Mouse (Mus musculus) fibroblast of lung, adult 2 months (primary cell): ENCODE results near the gene Nat8l.

ENCODE experiments used
- DNase-seq: peaks from one replicate; pipeline ENCODE4 v3.0.0-alpha.2; 2011; ENCODE audit warnings: low read depth

Nat8l gene

DNA sequence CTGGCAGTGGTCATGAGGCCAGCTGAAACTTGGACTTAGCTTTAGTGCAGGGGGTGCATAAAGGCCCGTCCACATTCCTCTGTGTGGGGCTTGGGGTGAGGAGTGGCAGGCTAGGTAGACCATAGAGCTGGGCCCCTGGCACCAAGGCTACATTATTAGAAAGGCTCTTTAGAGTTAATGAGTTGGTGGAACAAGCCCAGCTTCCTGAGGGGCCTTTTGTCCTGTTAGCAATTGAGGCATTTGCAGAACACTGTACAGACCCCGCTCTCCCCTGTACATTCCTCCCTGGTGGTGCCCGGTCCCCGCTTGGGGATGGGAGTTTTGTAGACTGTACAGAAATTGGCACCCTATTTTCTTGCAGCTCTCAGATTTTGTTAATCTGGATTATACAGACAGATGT is 6.9 kb downstream of the Nat8l start:
- DNase-seq: no peak

DNA sequence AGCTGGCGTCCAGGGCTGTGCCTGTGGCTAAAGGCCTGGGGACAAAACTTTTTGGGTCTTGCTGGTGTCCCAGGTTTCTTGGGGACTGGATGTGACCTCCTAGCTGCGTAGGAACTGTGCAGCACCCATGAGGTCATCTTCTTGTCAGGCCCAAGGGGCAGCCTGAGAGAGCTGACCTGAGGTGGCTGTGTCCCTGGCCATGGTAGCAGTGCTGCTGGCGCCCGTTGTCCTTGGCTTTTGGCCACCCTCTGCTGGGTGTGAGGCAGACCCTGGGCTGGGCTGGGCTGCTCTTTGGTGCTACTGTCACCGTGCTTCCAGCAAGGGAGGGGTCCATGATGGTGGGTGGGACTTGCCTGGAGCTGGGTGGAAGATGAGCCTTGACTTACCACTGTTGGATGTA is 8.8 kb downstream of the Nat8l start:
- DNase-seq: no peak

DNA sequence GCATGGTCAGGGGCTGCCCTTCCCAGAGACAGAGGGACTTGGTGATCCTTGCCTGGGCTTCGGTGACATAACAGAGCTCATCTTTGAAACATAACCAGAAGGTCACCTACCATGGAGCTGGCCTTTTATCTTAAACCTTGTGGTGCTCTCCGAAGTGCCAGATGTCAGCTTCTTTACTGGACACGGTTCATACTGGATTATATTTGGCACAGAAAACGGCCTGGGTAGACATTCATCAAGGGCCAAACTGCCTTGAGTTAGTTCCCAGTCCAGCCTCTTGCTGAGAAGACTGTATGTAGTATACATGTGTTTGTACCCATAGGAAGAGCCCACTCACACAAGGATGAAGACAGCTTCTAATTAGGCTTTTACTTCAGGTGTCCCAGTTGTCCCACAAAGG is 11.0 kb downstream of the Nat8l start:
- no peak for DNase-seq

DNA sequence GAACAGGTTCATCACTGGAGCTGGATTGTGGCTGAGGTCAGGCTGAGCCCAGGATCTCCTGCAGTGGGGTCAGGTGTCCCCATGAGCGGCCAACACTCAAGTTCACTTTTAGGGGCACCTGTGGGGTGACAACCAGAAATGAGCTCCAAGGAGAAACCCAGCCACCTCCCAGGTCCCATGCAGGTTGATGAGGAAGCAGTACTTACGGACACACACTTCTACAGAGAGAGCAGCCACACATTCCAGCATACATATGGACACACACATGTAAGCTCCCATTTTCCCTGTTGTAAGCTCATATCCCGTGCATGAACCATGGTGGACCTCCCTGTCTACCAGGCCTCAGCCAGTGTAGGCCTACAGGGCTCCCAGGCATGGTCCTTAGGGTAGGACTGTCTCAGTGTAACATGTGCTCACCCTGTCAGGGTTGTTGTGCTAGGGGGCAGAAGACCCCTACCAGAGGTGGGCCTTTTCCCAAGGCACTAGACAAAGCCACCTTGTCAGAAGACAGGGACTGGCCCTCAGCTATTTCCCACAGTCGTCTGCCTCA is 11.7 kb downstream of the Nat8l start:
- no peak for DNase-seq

DNA sequence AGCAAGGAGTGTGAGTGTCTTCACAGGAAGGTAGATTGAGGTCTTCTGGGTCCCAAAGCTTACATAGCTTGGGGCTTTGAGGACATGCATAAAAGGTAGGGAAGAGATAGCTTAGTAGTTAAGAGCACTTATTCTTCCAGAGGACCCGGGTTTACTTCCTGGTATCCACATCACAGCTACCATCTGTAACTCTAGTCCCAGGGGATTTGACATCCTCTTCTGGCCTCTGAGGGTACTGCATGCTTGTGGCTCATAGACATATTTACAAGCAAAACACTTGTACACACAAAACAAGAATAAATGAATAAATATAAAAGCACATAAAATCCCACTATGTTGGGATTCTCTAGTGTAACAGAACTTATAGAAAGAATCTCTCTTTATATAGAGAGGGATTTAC is 18.9 kb downstream of the Nat8l start:
- no peak for DNase-seq

DNA sequence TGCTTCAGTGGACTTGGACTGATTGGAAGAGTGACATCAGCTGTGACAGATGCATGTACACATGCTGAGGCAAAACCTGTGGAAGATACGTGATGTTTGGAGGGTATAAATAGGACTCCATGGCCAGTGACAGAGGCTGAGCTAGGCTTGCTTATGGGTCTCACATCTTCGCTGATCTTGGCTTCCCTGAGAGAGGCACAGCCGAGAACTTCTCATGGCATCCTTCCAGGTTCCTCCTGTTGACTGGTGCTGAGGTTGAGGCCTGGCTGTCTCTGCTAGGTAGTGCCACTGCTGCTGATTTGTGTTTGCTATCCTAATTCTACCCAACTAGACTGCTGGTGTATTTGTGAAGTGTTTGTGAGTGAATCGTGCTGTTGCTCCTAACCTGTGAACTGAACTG is 23.2 kb downstream of the Nat8l start:
- DNase-seq: no peak

DNA sequence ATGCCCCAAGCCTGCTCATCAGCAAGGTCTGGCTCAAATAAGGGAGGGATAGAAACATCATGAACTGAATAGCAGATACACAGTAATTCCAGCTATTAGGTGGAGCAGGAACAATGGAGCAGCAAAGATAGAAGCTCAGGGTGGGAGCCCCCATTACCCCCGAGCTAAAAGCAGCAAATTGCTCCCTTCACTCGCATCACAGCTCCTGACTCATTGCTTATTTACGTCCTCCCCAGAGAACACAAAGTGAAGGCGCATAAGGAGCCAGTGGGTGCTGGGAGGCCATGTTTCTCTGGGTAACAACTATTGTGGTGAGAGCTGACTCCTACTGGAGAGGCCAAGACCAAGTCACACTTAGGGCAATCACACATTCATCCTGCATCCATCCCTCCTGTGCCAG is 34.3 kb downstream of the Nat8l start:
- DNase-seq: no peak

DNA sequence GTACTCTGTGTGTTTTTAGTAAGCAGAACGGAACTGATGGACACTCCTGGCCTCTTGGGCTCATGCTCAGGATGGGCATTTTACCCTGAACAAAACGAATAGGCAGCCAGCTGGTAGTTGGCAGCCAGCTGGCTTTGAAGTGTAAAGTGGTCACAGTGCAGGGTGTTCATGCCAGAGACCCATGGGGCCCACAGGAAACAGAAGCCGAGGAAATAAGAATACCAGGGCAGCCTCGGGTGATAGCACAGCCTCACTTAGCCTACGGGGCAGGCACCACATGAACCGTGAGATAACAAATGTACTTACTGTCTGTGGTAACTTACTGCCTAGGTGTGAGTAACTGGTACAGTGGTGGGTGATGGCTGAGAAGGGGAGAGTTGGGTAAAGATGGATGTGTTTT is 35.2 kb downstream of the Nat8l start:
- no peak for DNase-seq

DNA sequence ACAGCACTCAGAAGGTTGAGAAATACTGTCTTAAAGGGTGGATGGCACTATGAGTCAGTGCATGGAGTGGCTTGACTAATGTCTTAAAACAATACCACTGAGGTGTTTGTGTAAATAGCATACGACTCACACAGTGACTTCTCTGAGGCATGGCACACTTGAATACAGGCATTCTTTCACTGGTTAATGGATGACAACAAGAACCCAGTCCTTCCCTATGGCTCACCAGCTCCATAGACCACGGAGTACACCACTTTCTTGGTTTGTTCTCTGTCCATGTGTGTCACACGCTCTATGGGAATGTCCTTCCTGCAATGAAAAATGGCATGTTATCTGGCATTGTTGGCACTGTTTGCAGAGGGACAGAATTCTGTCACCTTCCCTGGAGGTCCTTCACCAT is 36.7 kb downstream of the Nat8l start:
- no peak for DNase-seq
